Mouse (Mus musculus): ENCODE results near the gene Kdelr3. TPM values are rescaled to one million over a fixed set of nuclear protein-coding genes. Genes with fewer than 3 reads are reported as not detected.

The Kdelr3 gene
- polyA plus RNA-seq, 1 experiment from 2014 or later, result 41.6 TPM

DNA sequence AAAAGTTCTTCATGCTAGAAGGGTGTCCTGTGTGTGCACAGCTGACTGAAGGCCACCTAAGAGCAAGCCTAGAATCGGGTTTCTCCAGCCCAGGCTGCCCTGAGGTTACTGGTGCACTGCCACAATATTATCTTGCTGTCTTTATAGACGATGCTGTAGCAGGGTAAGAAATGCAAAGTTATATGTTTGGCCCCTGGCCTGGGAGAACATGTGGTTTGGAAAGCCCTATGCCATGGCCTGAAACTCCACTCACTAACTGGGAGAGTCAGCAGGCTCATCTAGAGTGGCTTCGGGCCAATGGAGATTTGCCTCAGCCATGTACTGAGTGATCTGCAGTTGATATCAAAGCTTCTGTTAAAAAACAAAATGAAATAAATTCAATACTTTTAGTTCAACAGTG lies 17.6 kb downstream of the Kdelr3 start:
- no peaks in the 10 kb centered on the region; the same call in 1 of the 2 replicates for H3K4me1 ChIP-seq (replicated peaks; ENCODE audit: insufficient read depth, low read length)
- no peak overlapping the region for H3K4me2 ChIP-seq (ENCODE audit: low read length)
- no peak overlapping the region for H3K27ac ChIP-seq
- no peak overlapping the region for H3K4me3 ChIP-seq (replicated peaks; ENCODE audit: low read depth, low read length)
- H3K9me3 ChIP-seq (replicated peaks; ENCODE audit: low read length), result no peaks in the 10 kb centered on the region
- H3K27me3 ChIP-seq (ENCODE audit: insufficient read depth, low read length), result no peaks in the 10 kb centered on the region
- peaks cover 95% of the 10 kb centered on the region for H3K36me3 ChIP-seq (ENCODE audit: insufficient read depth, low read length)
- DNase-seq (ENCODE audit: low spot score) (no peak), ATAC-seq (replicated peaks; ENCODE audit: low FRiP score, low read depth) (no peak)
- no peak overlapping the region for H3K9ac ChIP-seq (ENCODE audit: low read depth, low read length)
- no peak for TF ChIP-seq CTCF (IDR thresholded peaks at IDR 0.05; ENCODE audit: low read depth)
- 70% methylated on average over 3 of the region's 3 CpGs for WGBS

DNA sequence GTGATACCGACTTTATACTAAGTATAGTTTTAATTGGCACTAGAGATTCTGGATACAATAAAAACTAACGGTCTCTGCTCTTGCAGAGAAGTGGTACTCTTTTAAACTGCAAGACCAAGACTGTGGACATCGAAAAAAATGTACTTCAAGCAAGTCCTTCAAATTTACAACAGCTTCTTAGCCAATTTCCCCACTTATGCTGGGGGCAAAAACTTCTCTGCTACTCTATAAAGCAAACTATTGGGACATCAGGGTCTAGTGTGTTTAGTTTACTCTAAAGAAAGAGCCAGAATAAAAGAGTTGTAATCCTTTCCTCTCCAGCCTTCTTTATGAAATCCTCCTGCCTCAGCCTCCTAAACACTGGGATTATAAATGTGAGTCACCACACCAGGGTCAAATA lies 27.8 kb downstream of the Kdelr3 start:
- Histone ChIP-seq H3K27me3 (ENCODE audit: insufficient read depth, low read length) (no peaks in the 10 kb centered on the region), H3K4me3 (replicated peaks; ENCODE audit: low read depth, low read length) (no peak overlapping the region), H3K9me3 (replicated peaks; ENCODE audit: low read length) (no peaks in the 10 kb centered on the region), H3K4me1 (replicated peaks; ENCODE audit: insufficient read depth, low read length) (no peaks in the 10 kb centered on the region; the same call in 1 of the 2 replicates), H3K36me3 (ENCODE audit: insufficient read depth, low read length) (peaks cover 36% of the 10 kb centered on the region), H3K27ac (no peak overlapping the region), H3K4me2 (ENCODE audit: low read length) (peak overlapping the region; percentile 67; the same call in 1 of the 2 replicates), H3K9ac (ENCODE audit: low read depth, low read length) (no peak overlapping the region)
- WGBS, result 91% methylated on average over 3 of the region's 3 CpGs
- DNase-seq (ENCODE audit: low spot score) (no peak), ATAC-seq (replicated peaks; ENCODE audit: low FRiP score, low read depth) (no peak)
- no peak for TF ChIP-seq CTCF (IDR thresholded peaks at IDR 0.05; ENCODE audit: low read depth)

DNA sequence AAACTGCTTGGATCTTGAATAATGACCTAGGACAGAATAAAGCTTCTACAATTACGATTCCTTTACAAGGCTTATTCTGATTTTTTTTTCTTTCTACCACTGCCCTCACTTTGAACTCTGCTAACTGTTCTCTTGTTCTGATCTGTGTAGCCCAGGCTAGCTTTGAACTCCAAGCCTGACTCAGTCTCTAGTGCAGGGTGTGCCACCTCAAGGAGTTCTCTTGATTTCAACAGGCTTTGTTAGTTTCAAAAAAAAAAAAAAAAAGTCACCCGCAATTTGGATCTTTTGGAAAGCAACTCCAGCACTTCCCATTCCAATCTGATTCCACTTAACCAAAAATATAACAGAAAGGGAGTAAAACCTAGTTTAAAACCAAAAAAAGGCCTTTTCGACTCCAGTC lies 29.3 kb downstream of the Kdelr3 start:
- TF ChIP-seq CTCF (IDR thresholded peaks at IDR 0.05; ENCODE audit: low read depth), result no peak
- Histone ChIP-seq H3K27me3 (ENCODE audit: insufficient read depth, low read length) (no peaks in the 10 kb centered on the region), H3K9me3 (replicated peaks; ENCODE audit: low read length) (no peaks in the 10 kb centered on the region), H3K4me2 (ENCODE audit: low read length) (peak overlapping the region; percentile 67), H3K4me3 (replicated peaks; ENCODE audit: low read depth, low read length) (peak overlapping the region; percentile 75), H3K36me3 (ENCODE audit: insufficient read depth, low read length) (peaks cover 24% of the 10 kb centered on the region), H3K9ac (ENCODE audit: low read depth, low read length) (peak overlapping the region; percentile 91), H3K4me1 (replicated peaks; ENCODE audit: insufficient read depth, low read length) (no peaks in the 10 kb centered on the region; the same call in 1 of the 2 replicates), H3K27ac (peak overlapping the region; percentile 99)
- DNase-seq (ENCODE audit: low spot score), result no peak
- no peak for ATAC-seq (replicated peaks; ENCODE audit: low FRiP score, low read depth)
- 4% methylated on average over 3 of the region's 3 CpGs for WGBS

- H3K9ac ChIP-seq (ENCODE audit: low read depth, low read length), result peak overlapping the region; percentile 91
These were observed 29.7 kb downstream of the Kdelr3 start for GRCm38 (mm10) chr15:79545921-79546399.

DNA sequence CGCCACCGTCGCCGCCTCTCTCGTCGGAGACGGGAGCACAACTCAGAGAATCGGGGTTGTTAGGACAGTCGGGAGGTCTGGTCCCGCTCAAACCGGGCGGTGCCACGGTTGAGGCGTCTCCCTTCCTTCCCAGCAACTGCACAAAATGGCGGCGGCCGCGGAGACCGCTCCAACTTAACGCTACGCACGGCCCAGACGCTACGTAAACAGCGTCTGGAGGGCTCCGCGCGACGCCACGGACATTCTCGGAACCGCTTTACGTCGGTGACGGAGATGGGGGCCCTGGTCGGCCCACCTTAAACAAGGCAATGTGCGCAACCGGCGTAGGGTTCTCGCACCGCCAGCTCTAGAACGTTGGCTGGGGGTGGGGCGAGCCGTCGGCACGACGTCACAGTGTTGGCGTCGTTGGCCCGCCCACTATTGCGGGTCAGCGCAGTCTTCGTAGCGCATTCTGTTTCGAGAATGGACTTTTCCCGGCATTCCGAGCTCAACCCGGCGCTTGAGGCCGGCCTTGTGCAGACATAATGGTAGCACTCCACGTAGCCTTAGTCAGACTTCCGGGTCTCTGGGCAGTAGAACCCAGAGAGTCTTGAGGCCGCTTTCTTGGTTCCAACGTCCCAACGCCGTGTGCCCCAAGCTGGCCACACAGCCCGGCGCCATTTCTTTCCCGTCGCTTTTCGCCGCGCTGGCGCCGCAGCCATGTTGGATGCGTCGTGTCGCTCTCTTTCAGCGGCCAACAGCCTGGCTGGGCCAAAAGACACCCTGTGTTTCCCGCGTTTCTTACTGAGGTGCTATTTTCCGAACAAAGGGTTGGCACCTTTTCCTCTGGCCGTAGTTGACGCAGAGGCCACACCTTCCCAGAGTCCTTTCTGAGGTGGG lies 30.4 kb downstream of the Kdelr3 start, which contains the start of gene Ddx17:
Gene Ddx17 (minus strand): TSS at position 332 of the 879 bp plus-strand sequence.
- ATAC-seq (replicated peaks; ENCODE audit: low FRiP score, low read depth) (peak; percentile 97), DNase-seq (ENCODE audit: low spot score) (peak; percentile 98)
- H3K27me3 ChIP-seq (ENCODE audit: insufficient read depth, low read length), result no peaks in the 10 kb centered on the region
- WGBS, result 2% methylated on average over 84 of the region's 84 CpGs
- H3K4me2 ChIP-seq (ENCODE audit: low read length), result peak within 1 kb of the TSS; percentile 67
- peak within 1 kb of the TSS; percentile 75 for H3K4me3 ChIP-seq (replicated peaks; ENCODE audit: low read depth, low read length)
- H3K36me3 ChIP-seq (ENCODE audit: insufficient read depth, low read length), result peaks cover 15% of the 10 kb centered on the region
- H3K9me3 ChIP-seq (replicated peaks; ENCODE audit: low read length), result no peaks in the 10 kb centered on the region
- H3K9ac ChIP-seq (ENCODE audit: low read depth, low read length), result peak within 1 kb of the TSS; percentile 91
- no peaks in the 10 kb centered on the region; the same call in 1 of the 2 replicates for H3K4me1 ChIP-seq (replicated peaks; ENCODE audit: insufficient read depth, low read length)
- H3K27ac ChIP-seq, result peak within 1 kb of the TSS; percentile 99
- TF ChIP-seq CTCF (IDR thresholded peaks at IDR 0.05; ENCODE audit: low read depth), result no peak

More at GRCm38 (mm10) chr15:79545921-79546399, 29.7 kb downstream of the Kdelr3 start:
- DNase-seq (ENCODE audit: low spot score) (peak; percentile 90), ATAC-seq (replicated peaks; ENCODE audit: low FRiP score, low read depth) (peak; percentile 66)
- H3K9me3 ChIP-seq (replicated peaks; ENCODE audit: low read length), result no peaks in the 10 kb centered on the region
- no peaks in the 10 kb centered on the region for H3K27me3 ChIP-seq (ENCODE audit: insufficient read depth, low read length)
- H3K4me2 ChIP-seq (ENCODE audit: low read length), result peak overlapping the region; percentile 67
- peak overlapping the region; percentile 99 for H3K27ac ChIP-seq
- no peaks in the 10 kb centered on the region; the same call in 1 of the 2 replicates for H3K4me1 ChIP-seq (replicated peaks; ENCODE audit: insufficient read depth, low read length)
- TF ChIP-seq CTCF (IDR thresholded peaks at IDR 0.05; ENCODE audit: low read depth), result no peak
- H3K36me3 ChIP-seq (ENCODE audit: insufficient read depth, low read length), result peaks cover 20% of the 10 kb centered on the region
- H3K4me3 ChIP-seq (replicated peaks; ENCODE audit: low read depth, low read length), result peak overlapping the region; percentile 75
- WGBS, result under 1% methylated on average over 51 of the region's 52 CpGs

DNA sequence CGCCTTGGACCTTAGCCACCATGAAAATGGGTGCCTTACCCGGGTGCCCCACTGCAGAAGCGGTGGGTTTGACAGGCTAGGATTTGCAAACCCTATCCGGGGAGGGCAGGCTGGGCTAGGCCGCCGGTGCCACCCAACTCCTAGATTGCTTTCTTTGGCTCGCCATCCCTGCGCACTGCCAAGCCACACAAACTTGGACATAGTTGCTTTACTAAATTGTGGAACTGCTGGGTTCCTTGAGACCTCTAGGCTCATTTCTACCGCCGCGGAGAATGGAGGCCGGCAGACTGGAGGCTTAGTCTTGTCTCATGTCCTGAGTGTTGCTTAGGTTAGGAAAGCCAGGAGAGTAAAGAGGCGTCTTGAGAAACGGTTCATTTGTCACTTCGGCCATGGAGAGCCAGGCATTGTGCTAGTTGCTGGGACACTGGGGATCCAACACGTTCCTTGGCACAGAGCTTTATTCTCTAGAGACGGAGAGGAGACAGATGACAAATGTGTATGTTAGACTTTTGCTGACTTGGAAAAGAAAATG lies 31.1 kb downstream of the Kdelr3 start:
- H3K9ac ChIP-seq (ENCODE audit: low read depth, low read length), result peak overlapping the region; percentile 64; the same call in 1 of the 2 replicates
- no peak for TF ChIP-seq CTCF (IDR thresholded peaks at IDR 0.05; ENCODE audit: low read depth)
- no peaks in the 10 kb centered on the region for H3K27me3 ChIP-seq (ENCODE audit: insufficient read depth, low read length)
- peak overlapping the region; percentile 33; the same call in 1 of the 2 replicates for H3K4me3 ChIP-seq (replicated peaks; ENCODE audit: low read depth, low read length)
- H3K4me1 ChIP-seq (replicated peaks; ENCODE audit: insufficient read depth, low read length), result no peaks in the 10 kb centered on the region; the same call in 1 of the 2 replicates
- peak; percentile 5; the same call in 1 of the 2 replicates for ATAC-seq (replicated peaks; ENCODE audit: low FRiP score, low read depth)
- no peak for DNase-seq (ENCODE audit: low spot score)
- H3K36me3 ChIP-seq (ENCODE audit: insufficient read depth, low read length), result peaks cover 8% of the 10 kb centered on the region
- no peaks in the 10 kb centered on the region for H3K9me3 ChIP-seq (replicated peaks; ENCODE audit: low read length)
- peak overlapping the region; percentile 97 for H3K27ac ChIP-seq
- 84% methylated on average over 17 of the region's 17 CpGs for WGBS
- peak overlapping the region; percentile 64 for H3K4me2 ChIP-seq (ENCODE audit: low read length)
